Mouse (Mus musculus): ENCODE measurements around the gene Fuz.

Fuz gene

GRCm38 (mm10) chr7:44949922-44950321 lies 54.0 kb downstream of the Fuz start:
- no peak for DNase-seq

- DNase-seq: no peak
Observed at GRCm38 (mm10) chr7:44951960-44952359, 56.1 kb downstream of the Fuz start.

Measured in thymus, postnatal 14 days (tissue).